Mouse (Mus musculus): ENCODE measurements around the gene Btn1a1. TPM values are rescaled to one million over a fixed set of nuclear protein-coding genes. Genes with fewer than 3 reads are reported as not detected.

Gene Btn1a1
- total and polyA plus RNA-seq, 2 experiments from 2014 or later = 0.18 TPM; not detected in 1

DNA sequence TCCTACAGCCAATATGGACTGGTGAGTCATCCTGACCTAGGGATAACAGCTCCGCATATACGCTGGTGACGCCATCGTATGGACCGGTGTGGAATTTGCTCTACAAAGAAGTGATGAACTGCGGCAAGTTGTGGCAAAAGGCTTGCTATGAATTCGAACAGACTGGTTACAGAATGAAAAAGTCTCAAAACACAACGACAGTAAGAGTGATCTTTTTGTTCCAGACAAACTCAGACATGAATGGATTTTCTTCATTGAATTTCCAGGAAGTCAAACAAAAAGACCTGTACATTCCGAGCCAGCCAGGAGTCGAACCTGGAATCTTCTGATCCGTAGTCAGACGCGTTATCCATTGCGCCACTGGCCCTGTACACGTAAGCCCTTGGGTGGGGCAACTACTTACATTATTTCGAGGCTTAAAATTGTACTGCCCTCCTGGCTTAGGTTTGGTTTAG is 19.2 kb downstream of the Btn1a1 start:
- peak; percentile 61; the same call in 1 of the 2 replicates for ATAC-seq (ENCODE audit: insufficient read depth, low read depth)

DNA sequence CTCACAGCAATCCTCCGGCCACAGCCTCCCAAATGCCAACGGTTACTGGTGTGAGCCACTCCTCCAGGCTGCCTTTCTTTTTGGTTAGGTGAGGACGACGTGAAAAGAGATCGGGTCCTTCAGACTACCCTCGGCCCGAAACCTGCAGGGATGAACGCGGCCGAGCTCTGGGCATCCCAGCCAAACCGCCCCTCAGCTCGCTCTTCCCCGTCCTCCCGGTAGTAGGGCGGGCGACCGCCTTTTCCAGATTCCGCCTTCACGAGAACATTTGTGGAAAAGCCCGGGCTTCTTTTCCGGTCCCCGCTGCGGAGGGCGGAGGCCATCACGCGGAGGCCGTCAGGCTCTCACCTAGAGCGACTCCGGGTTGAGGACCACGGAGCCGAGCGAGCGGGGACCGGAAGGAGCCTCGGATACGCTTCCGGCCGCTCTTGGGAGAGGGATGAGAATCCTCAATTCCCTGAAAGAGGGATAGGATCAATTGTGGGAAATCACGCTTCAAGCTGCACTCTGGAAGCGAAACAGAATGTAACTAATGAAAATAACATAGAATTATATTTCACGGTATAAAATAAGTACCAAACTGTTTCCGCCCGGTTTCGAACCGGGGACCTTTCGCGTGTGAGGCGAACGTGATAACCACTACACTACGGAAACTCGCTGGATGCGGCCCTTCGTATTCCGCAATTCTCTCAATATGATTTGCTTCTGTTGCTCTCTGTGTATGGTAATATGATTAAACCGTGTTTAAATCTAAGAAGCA is 20.0 kb downstream of the Btn1a1 start:
- DNase-seq (ENCODE audit: low spot score) (peak; percentile 83), ATAC-seq (ENCODE audit: insufficient read depth, low read depth) (peak; percentile 92)
- H3K9me3 ChIP-seq (replicated peaks; ENCODE audit: control insufficient read depth, low read length) = no peaks in the 10 kb centered on the region
- H3K9ac ChIP-seq (replicated peaks; ENCODE audit: low read depth, low read length) = peak overlapping the region; percentile 79
- no peak for TF ChIP-seq CTCF (IDR thresholded peaks at IDR 0.05; ENCODE audit: low read depth)
- TF ChIP-seq EP300 (IDR thresholded peaks at IDR 0.05; ENCODE audit: low read depth) = 0 out of 2 replicates have a peak, but pooled peaks have one; percentile 29
- H3K4me2 ChIP-seq (ENCODE audit: low read depth, low read length) = peak overlapping the region; percentile 80
- H3K27ac ChIP-seq (ENCODE audit: low read depth) = peak overlapping the region; percentile 97
- H3K36me3 ChIP-seq (replicated peaks; ENCODE audit: control insufficient read depth, insufficient read depth, low read length) = no peaks in the 10 kb centered on the region
- WGBS = under 1% methylated on average over 55 of the region's 55 CpGs
- H3K4me1 ChIP-seq (ENCODE audit: control insufficient read depth, insufficient read depth) = no peaks in the 10 kb centered on the region
- H3K27me3 ChIP-seq (ENCODE audit: control insufficient read depth, insufficient read depth, low read length) = no peaks in the 10 kb centered on the region
- H3K4me3 ChIP-seq (ENCODE audit: low read depth, low read length) = peak overlapping the region; percentile 72

More for the DNA sequence above, 19.2 kb downstream of the Btn1a1 start:
- Histone ChIP-seq H3K36me3 (replicated peaks; ENCODE audit: control insufficient read depth, insufficient read depth, low read length) (no peaks in the 10 kb centered on the region), H3K27ac (ENCODE audit: low read depth) (peak overlapping the region; percentile 97), H3K4me1 (ENCODE audit: control insufficient read depth, insufficient read depth) (no peaks in the 10 kb centered on the region), H3K27me3 (ENCODE audit: control insufficient read depth, insufficient read depth, low read length) (no peaks in the 10 kb centered on the region), H3K4me2 (ENCODE audit: low read depth, low read length) (peak overlapping the region; percentile 80), H3K9me3 (replicated peaks; ENCODE audit: control insufficient read depth, low read length) (no peaks in the 10 kb centered on the region), H3K4me3 (ENCODE audit: low read depth, low read length) (peak overlapping the region; percentile 72), H3K9ac (replicated peaks; ENCODE audit: low read depth, low read length) (0 out of 2 replicates have a peak overlapping the region, but pooled peaks have one; percentile 31)
- WGBS = under 1% methylated on average over 16 of the region's 16 CpGs
- peak; percentile 59 for DNase-seq (ENCODE audit: low spot score)
- TF ChIP-seq EP300 (IDR thresholded peaks at IDR 0.05; ENCODE audit: low read depth) (no peak), CTCF (IDR thresholded peaks at IDR 0.05; ENCODE audit: low read depth) (no peak)

DNA sequence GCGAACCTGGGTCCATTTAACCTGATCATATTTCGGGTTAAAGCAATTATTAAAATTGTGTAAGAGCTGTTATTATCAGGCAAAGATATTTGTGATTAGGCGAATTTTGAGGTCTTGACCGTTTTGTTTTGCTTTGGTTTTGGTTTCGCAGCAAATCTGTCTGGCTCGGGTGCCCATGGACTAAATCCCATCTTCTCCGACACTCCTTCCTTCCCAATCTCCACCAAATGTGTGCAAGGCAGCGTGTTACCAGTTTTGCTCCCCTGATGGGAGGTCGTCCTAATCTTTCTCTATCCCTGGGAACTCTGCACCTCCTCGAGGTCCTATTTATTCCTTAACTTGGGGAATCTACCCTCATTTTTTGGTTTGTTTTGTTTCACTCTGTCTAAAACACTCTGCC is 20.5 kb downstream of the Btn1a1 start:
- Histone ChIP-seq H3K4me2 (ENCODE audit: low read depth, low read length) (peak overlapping the region; percentile 80), H3K9ac (replicated peaks; ENCODE audit: low read depth, low read length) (peak overlapping the region; percentile 79), H3K4me1 (ENCODE audit: control insufficient read depth, insufficient read depth) (no peaks in the 10 kb centered on the region), H3K4me3 (ENCODE audit: low read depth, low read length) (peak overlapping the region; percentile 72), H3K27me3 (ENCODE audit: control insufficient read depth, insufficient read depth, low read length) (no peaks in the 10 kb centered on the region), H3K27ac (ENCODE audit: low read depth) (peak overlapping the region; percentile 97), H3K9me3 (replicated peaks; ENCODE audit: control insufficient read depth, low read length) (no peaks in the 10 kb centered on the region), H3K36me3 (replicated peaks; ENCODE audit: control insufficient read depth, insufficient read depth, low read length) (no peaks in the 10 kb centered on the region)
- ATAC-seq (ENCODE audit: insufficient read depth, low read depth) = no peak
- WGBS = 7% methylated on average over 10 of the region's 10 CpGs
- TF ChIP-seq EP300 (IDR thresholded peaks at IDR 0.05; ENCODE audit: low read depth) (no peak), CTCF (IDR thresholded peaks at IDR 0.05; ENCODE audit: low read depth) (no peak)
- DNase-seq (ENCODE audit: low spot score) = peak; percentile 61

DNA sequence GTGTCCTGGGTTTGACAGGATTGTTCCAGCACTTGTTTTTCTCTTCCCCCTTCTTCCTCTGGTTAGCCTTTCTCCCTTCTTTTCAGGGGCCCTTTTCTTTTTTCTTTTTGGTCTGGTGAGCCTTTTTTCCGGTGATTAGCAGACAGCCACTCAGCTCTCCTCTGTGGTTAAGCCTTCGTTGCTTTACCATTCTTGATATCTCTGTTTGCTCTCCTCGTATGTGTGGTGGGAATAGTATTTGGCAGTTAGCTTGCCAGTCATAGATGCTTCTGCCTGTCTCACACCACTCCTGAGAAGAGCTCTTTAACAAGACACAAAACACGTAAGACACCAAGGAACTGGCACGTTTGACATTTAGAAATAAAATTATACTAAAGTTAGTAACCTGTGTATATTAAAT is 21.2 kb downstream of the Btn1a1 start:
- TF ChIP-seq EP300 (IDR thresholded peaks at IDR 0.05; ENCODE audit: low read depth) (no peak), CTCF (IDR thresholded peaks at IDR 0.05; ENCODE audit: low read depth) (no peak)
- Histone ChIP-seq H3K9me3 (replicated peaks; ENCODE audit: control insufficient read depth, low read length) (no peaks in the 10 kb centered on the region), H3K4me3 (ENCODE audit: low read depth, low read length) (no peak overlapping the region), H3K27me3 (ENCODE audit: control insufficient read depth, insufficient read depth, low read length) (no peaks in the 10 kb centered on the region), H3K36me3 (replicated peaks; ENCODE audit: control insufficient read depth, insufficient read depth, low read length) (no peaks in the 10 kb centered on the region), H3K9ac (replicated peaks; ENCODE audit: low read depth, low read length) (no peak overlapping the region), H3K4me2 (ENCODE audit: low read depth, low read length) (no peak overlapping the region), H3K27ac (ENCODE audit: low read depth) (no peak overlapping the region), H3K4me1 (ENCODE audit: control insufficient read depth, insufficient read depth) (no peaks in the 10 kb centered on the region)
- ATAC-seq (ENCODE audit: insufficient read depth, low read depth) (no peak), DNase-seq (ENCODE audit: low spot score) (no peak)
- 60% methylated on average over 5 of the region's 5 CpGs for WGBS

DNA sequence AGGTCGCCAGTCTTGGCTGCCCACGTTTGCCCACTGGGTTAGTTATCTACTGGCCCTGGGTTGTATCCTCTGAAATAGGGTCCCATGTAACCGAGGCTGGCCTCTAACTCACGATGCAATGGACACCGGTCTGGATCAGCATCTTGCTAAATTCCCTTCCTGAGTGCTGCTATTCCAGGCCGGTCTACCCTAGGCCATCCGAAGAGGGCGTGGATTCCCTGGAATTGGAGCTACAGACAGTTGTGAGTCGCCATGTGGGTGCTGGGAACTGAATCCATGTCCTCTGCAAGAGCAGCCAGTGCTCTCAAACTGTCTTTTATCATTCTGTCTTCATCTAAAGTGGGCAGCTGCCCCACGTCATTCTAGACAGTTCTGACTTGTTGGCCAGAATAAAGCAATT is 25.8 kb downstream of the Btn1a1 start:
- H3K4me2 ChIP-seq (ENCODE audit: low read depth, low read length) = no peak overlapping the region
- H3K9me3 ChIP-seq (replicated peaks; ENCODE audit: control insufficient read depth, low read length) = no peaks in the 10 kb centered on the region
- no peak overlapping the region for H3K27ac ChIP-seq (ENCODE audit: low read depth)
- H3K9ac ChIP-seq (replicated peaks; ENCODE audit: low read depth, low read length) = no peak overlapping the region
- H3K4me1 ChIP-seq (ENCODE audit: control insufficient read depth, insufficient read depth) = no peaks in the 10 kb centered on the region
- TF ChIP-seq CTCF (IDR thresholded peaks at IDR 0.05; ENCODE audit: low read depth) = no peak
- TF ChIP-seq EP300 (IDR thresholded peaks at IDR 0.05; ENCODE audit: low read depth) = no peak
- H3K27me3 ChIP-seq (ENCODE audit: control insufficient read depth, insufficient read depth, low read length) = no peaks in the 10 kb centered on the region
- no peak overlapping the region for H3K4me3 ChIP-seq (ENCODE audit: low read depth, low read length)
- no peaks in the 10 kb centered on the region for H3K36me3 ChIP-seq (replicated peaks; ENCODE audit: control insufficient read depth, insufficient read depth, low read length)
- WGBS = 66% methylated on average over 10 of the region's 10 CpGs
- ATAC-seq (ENCODE audit: insufficient read depth, low read depth) (no peak), DNase-seq (ENCODE audit: low spot score) (no peak)
